Mouse (Mus musculus) thymus, adult 2 months (tissue): ENCODE measurements at regions not wholly inside any gene's neighbourhood (a gene's known extent, or its start where the extent isn't known, plus 50 kb on each side); places are given as distances from the start of the nearest gene placed in this dataset.

Experiments
- CTCF ChIP-seq: fragments of 200-500 bp; IDR thresholded peaks from 2 replicates; pipeline ENCODE4 v1.5.1; 2012; ENCODE audit warnings: mild to moderate bottlenecking, control low read depth, low read length, moderate library complexity, borderline replicate concordance; ENCODE audit not compliant: control insufficient read depth, poor library complexity, insufficient read depth; ENCODE audit errors: extremely low read depth
- POLR2A ChIP-seq: fragments of 200-500 bp; IDR thresholded peaks from 2 replicates; pipeline ENCODE4 v1.6.1; 2012; ENCODE audit warnings: mild to moderate bottlenecking, low read length, control low read depth, moderate library complexity; ENCODE audit not compliant: control insufficient read depth, poor library complexity, insufficient read depth; ENCODE audit errors: extremely low read depth

DNA sequence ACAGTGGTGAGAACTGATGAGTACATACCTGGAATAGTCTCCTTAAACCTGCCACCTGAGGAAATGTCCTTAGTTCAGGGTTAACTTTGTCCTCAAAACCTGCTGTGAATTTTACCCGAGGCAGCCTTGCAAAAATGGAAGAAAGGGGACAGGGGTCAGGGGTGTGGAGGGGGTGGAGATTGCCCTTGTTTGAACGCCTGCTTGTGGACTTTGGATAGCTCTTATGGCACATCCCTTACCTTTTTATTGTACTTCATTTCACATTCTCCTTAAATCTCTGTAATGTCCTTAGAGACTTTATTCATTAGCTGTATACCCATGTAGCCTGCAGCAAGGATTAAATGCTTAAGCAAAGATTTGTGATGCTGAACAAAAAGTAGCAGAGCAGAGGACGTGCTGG, 64.1 kb upstream of the Rap2b start:
- TF ChIP-seq CTCF (no peak), POLR2A (no peak)
